Mouse (Mus musculus) bone marrow, adult 2 months (tissue): Measurements from ENCODE around the gene Slamf9. TPM values are rescaled to one million over a fixed set of nuclear protein-coding genes. Genes with fewer than 3 reads are reported as not detected.
A peak's percentile ranks its signal among the peaks of the same experiment; 100 is the strongest.

Experiments used
- H3K27ac ChIP-seq: fragments of 200-500 bp; 2 replicates; pipeline ENCODE4 v1.5.1; 2012; ENCODE audit warnings: low read depth, mild to moderate bottlenecking, control low read depth, inconsistent platforms, low read length; ENCODE audit not compliant: control insufficient read depth, poor library complexity, insufficient read depth
- H3K4me1 ChIP-seq: fragments of 200-500 bp; 2 replicates; pipeline ENCODE4 v1.6.1; 2011; ENCODE audit warnings: low read length; ENCODE audit not compliant: control insufficient read depth, insufficient read depth
- H3K4me3 ChIP-seq: fragments of 200-500 bp; replicated peaks from 2 replicates; pipeline ENCODE3; 2011; ENCODE audit warnings: mild to moderate bottlenecking, low read depth, low read length, control low read depth; ENCODE audit not compliant: control insufficient read depth
- CTCF ChIP-seq: fragments of 200-500 bp; IDR thresholded peaks from 2 replicates; pipeline ENCODE4 v1.5.1; 2011; ENCODE audit warnings: low read length, control low read depth; ENCODE audit not compliant: control insufficient read depth, insufficient read depth
- POLR2A ChIP-seq: fragments of 200-500 bp; IDR thresholded peaks from 2 replicates; pipeline ENCODE4 v1.6.1; 2011; ENCODE audit warnings: low read depth, mild to moderate bottlenecking, control low read depth, low read length, borderline replicate concordance; ENCODE audit not compliant: control insufficient read depth
- WGBS: fragments of 180-500 bp; shearing (Covaris S2); methylation state at CpG from one replicate; pipeline ENCODE4 v1.1.7; 2018; 5-methylcytosine and 5-hydroxymethylcytosine counted together
- polyA plus RNA-seq: library from polyadenylated mRNA; stranded (reverse); fragments of >200 nt; gene quantifications from 2 replicates; pipeline ENCODE4 v1.2.4, GENCODE M21; 2011; ENCODE audit warnings: low replicate concordance; ENCODE audit not compliant: missing spikeins, insufficient read depth, insufficient read length

The Slamf9 gene
- polyA plus RNA-seq, 1 experiment: 5.4 TPM

DNA sequence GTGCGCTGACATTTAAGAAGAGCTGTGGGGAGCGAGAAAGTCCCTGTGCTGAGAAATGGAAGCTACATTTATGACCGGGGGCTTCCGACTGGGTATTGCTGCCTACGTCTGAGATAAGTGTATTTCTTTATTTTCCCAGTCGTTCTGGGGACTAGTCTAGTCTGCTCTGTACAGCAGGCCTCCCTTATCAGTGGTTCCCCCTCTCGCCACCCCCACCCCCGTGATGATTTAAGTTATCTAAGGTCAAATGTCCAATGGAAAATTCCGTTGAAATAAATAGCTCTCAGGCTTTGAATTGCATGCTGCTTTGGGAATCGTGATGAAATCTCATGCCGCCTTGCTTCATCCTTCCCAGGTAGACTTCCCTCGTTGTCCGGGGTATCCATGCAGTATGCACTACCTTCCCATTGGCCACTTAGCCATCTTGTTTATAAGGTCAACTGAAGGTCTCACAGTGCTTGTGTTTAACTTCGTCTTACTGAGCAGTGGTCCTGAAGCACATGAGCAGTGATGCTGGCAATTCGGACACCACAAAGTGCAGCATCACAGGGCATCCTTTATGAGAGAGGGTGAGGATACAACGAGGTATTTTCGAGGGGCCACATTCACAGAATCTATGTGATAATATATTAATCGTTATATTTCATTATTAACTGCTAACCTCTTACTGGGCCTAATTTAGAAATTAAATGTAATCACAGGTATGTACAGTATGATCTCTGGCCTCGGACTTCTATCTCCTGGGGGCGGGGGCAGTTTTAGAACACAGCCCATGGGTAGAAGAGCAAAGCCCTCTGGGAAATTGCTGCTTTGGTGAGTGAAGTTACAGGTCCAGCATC lies 41.9 kb upstream of the Slamf9 start:
- WGBS: 79% methylated on average over 20 of the region's 20 CpGs
- Histone ChIP-seq H3K4me1 (peaks cover 2% of the 10 kb centered on the region; the same call in 1 of the 2 replicates), H3K27ac (peak overlapping the region; percentile 15), H3K4me3 (no peak overlapping the region)
- no peak for TF ChIP-seq POLR2A
- no peak for TF ChIP-seq CTCF

DNA sequence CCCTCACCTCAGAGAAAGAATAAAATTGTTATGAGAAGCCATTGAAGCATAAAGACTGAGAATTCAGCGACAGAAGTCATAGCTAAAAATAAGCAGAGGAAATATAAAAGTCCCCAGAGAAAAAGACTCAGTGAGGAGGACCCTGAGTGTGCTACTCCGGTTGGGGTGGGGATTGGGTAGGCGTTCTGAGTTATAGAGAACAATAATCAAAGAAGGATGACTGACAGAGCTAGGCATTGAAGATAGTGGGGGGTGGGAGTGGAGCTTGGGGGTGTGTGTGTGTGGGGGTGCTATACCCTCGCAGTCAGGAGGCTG lies 41.4 kb upstream of the Slamf9 start:
- Histone ChIP-seq H3K4me1 (peaks cover 2% of the 10 kb centered on the region; the same call in 1 of the 2 replicates), H3K4me3 (no peak overlapping the region), H3K27ac (no peak overlapping the region)
- WGBS: 69% methylated on average over 4 of the region's 4 CpGs
- TF ChIP-seq POLR2A: no peak
- TF ChIP-seq CTCF: no peak

DNA sequence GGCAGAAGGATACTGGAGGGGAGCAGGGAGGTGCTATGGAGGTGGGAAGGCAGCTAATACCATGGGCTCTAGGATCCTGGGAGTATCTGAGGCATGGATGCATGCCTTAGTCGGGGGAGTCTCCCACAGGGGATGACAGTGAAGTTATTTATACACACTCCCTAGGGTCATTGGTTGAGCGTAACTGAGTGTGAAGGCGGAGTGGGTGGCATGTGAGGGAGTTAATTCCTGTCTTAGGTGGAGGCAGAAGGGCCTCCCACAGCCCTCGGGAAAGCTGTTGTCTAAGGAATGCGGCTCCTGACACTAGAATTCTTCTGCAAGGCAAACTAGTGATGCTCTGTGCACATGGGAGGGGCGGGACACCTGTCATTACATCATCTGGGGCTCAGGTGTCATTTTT lies 38.4 kb upstream of the Slamf9 start:
- Histone ChIP-seq H3K4me1 (peaks cover 2% of the 10 kb centered on the region; the same call in 1 of the 2 replicates), H3K27ac (no peak overlapping the region), H3K4me3 (no peak overlapping the region)
- no peak for TF ChIP-seq CTCF
- TF ChIP-seq POLR2A: no peak
- 66% methylated on average over 6 of the region's 6 CpGs for WGBS

DNA sequence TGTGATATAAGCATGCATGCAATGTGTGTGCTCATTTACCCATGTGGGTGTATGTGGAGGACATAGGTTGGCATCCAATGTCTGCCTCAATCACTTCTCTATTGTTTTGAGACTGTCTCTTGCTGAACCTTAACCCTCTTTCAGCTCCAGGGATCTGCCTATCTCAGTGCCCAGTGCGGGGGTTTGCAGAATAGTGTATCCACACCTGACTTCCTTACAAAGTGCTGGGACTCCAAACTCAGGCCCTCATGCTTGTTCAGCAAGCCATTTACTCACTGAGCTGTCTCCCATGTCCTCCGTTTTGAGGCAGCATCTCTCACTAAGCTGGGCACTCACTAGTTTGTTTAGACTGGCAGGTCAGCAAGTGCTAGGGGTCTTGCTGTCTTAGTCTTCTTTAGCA lies 36.5 kb upstream of the Slamf9 start:
- 85% methylated on average over 2 of the region's 2 CpGs for WGBS
- Histone ChIP-seq H3K4me3 (no peak overlapping the region), H3K4me1 (no peaks in the 10 kb centered on the region; the same call in 1 of the 2 replicates), H3K27ac (no peak overlapping the region)
- TF ChIP-seq POLR2A: no peak
- no peak for TF ChIP-seq CTCF

DNA sequence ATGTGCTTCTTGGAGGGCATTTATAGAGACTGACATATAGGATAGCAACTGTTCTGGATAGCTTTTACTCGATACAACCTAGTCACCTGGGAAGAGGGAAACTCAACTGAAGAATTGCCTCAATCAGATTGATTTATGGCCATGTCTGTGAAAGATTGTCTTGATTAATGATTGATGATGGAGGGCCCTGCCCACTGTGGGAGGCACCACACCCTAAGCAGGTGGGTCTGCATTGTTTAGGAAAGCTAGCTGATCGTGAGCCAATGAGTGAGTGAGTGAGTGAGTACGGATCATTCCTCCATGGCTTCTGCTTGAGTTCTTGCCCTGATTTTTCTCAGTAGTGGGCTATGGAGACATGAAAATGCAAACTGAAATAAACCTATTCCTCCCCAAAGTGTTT lies 34.6 kb upstream of the Slamf9 start:
- H3K4me3 ChIP-seq: no peak overlapping the region
- 81% methylated on average over 3 of the region's 3 CpGs for WGBS
- H3K4me1 ChIP-seq: no peaks in the 10 kb centered on the region; the same call in 1 of the 2 replicates
- TF ChIP-seq CTCF: no peak
- no peak for TF ChIP-seq POLR2A
- H3K27ac ChIP-seq: no peak overlapping the region

DNA sequence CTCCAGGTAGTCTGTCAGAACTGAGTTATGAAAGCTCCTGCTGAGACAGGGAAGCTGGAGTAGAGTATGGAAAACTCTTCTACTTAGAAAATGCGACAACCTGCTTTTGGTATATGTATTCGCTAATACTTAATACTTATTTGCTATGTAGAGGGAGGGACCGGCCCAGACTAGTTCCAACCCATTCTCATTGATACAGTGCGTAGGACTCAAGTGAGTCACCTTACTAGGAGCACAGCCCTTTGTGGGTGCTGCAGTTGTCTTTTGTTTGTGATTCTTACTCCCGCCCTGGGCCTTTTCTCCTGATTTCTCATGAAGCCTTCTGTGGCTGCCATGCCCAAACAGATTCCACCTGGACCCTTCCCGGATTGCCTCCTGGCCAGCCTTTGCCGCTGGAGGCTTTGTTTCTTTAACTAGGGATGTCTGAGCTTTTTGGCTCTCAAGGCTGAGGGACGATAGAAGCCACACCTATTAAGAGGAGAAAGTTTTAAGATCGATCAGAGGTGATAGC lies 33.2 kb upstream of the Slamf9 start:
- no peaks in the 10 kb centered on the region for H3K4me1 ChIP-seq
- TF ChIP-seq CTCF: no peak
- TF ChIP-seq POLR2A: no peak
- no peak overlapping the region for H3K27ac ChIP-seq
- H3K4me3 ChIP-seq: no peak overlapping the region
- WGBS: 86% methylated on average over 9 of the region's 9 CpGs

DNA sequence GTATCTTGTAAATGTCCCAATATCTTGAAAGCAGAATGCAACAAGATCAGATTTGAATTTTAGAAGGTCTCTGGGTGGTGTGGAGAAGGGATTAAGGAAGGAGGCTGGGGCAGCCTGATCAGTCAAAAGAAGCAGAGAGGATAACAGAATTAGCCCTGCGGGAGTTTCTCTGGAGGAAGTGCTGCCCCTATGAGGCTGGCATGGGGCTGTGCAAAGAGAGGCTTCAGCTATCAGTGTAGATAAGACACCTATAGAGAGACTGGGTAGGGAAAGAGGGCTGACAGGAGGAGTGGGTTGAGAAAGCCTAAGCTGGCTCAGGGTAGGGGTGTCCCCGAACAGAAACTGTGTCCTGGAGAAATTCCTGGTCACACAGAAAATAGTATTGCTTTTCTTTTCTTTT lies 24.9 kb upstream of the Slamf9 start:
- no peak for TF ChIP-seq CTCF
- TF ChIP-seq POLR2A: no peak
- H3K4me3 ChIP-seq: no peak overlapping the region
- 53% methylated on average over 2 of the region's 2 CpGs for WGBS
- H3K4me1 ChIP-seq: no peaks in the 10 kb centered on the region; the same call in 1 of the 2 replicates
- no peak overlapping the region for H3K27ac ChIP-seq

DNA sequence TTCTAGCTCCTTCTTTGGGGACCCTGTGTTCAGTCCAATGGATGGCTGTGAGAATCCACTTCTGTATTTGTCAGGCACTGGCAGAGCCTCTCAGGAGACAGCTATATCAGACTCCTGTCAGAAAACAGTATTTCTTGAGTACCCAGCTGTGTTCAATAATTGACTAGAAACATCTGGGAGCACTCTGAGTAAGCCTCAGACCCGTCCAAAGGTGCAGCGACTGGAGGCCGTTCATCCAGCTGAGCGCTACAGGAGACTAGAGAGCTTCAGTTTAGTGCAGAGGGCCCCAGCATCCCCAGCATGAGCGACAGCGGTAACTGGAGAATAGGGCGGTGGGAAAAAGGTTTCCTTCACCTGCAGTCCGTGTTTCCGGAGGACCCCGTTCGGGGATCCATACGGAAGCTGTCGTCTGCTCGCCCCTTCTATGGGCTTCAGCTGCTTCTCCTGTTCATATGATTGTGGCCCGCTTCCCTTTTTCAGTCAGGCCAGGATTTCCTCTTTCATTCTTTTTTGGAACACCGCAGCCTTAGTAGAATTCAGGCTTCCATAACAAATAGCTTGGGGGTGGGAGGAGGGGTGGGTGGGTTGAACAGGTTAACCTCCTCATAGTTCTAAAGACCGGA lies 24.2 kb upstream of the Slamf9 start:
- no peak overlapping the region for H3K4me3 ChIP-seq
- H3K4me1 ChIP-seq: no peaks in the 10 kb centered on the region; the same call in 1 of the 2 replicates
- WGBS: 7% methylated on average over 17 of the region's 17 CpGs
- no peak overlapping the region for H3K27ac ChIP-seq
- TF ChIP-seq POLR2A: no peak
- TF ChIP-seq CTCF: no peak
